Mouse (Mus musculus) cerebellum, adult 8-10 months (tissue): ENCODE results near the gene Tmem37.
A peak's percentile ranks its signal among the peaks of the same experiment; 100 is the strongest.

Source experiments
- DNase-seq: peaks from one replicate; pipeline ENCODE4 v3.0.0; 2022

Gene Tmem37

DNA sequence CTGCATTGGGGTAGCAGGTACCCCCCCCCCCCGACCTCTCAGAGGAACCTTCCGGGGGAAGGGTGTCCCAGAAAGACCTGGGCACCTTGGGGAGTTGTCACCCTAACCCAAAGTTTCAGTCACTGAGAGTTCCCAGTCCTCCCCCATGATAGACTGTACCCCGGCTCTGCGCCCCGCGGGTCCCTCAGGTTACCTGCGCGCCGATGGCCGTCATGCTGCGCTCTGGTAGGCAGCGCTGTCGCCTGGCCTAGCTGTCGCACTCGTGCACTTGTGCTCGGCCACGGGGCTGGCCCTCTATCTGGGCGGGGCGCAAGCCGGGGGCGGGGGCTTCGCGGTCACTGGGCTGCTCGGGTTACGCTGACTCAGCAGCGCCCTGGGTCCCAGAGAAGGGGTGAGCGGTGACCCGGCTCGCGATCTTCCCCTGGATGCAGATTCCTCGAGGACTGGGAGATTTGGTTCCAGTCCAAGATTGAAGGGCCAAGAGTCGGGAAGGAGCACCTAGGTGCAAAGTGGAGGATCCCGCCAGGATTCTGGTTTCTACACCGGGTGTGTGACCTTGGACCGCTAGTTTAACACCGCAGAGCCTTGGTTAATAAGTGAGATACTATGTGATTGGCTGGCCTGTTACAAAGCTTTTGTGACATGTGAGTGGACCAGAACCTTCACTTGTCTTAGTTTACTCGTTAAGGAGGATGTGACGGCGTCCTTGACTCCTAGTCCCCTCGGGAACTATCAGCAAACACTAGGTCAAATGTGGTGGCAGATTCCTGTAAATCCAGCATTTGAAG, at the start of gene Tmem37:
TSS of gene Tmem37 (minus strand) at position 556 of the 788 bp plus-strand sequence.
- DNase-seq = peak; percentile 22

DNA sequence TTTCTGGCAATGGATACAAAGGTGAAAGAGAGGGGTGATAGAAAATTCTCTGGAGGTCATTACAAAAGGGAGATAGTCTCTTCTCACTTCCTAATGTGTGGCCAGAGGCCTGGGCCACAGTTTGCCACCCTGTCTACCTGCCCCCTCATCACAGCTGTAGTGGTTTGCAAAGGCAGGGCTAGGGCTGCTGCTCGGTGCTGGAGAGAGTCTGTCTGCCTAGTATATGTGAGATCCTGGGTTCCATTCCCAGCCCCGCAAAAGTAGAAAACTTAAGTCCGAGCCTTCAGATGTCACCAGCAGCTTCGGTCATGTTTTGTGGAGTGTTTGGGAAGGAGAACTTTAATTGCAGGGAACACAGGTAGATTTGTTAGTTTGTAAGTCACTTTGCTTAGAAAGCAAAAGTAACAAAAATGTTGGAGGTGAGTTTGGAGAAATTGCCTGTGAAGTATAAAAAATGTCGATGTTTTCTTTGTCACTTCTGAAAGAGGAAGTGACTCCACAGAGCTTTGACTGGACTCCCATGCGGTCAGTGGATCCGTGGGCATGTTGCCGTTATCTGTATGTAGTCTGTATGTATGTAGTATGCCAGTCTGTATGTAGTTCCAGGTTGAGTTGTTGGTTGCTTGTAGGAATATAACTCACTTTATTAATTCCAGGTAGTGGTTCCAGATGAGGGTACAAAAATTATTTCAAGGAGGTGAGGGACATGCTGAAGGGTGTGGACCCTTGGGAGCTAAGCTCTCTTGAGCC, 48.9 kb upstream of the Tmem37 start:
- DNase-seq = no peak

DNA sequence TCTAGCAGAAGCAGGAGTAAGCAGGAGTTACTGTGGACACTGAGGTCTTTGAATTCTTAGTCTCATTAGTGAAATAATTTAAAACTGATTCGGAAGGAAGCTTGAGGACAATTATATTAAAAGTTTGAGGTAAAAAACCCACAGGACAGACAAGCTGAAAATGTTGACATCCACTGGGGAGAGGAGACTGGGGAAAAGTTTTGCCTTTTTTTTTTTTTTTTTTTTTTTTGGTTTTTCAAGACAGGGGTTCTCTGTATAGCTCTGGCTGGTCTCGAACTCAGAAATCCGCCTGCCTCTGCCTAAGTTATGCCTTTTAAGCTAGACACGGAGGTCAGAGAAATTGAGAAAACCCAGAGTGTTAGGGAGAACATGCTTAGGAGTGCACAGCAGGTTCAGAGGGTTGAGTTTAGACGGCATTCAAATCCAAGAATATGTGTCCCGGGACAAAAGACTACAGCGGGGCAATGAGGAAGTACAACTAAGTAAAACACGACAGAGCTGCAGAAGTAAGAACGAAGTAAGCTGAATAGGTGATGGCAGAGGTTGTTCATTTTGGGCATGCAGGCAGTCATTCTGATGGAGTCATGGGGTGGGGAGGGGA, 48.2 kb upstream of the Tmem37 start:
- DNase-seq = no peak

DNA sequence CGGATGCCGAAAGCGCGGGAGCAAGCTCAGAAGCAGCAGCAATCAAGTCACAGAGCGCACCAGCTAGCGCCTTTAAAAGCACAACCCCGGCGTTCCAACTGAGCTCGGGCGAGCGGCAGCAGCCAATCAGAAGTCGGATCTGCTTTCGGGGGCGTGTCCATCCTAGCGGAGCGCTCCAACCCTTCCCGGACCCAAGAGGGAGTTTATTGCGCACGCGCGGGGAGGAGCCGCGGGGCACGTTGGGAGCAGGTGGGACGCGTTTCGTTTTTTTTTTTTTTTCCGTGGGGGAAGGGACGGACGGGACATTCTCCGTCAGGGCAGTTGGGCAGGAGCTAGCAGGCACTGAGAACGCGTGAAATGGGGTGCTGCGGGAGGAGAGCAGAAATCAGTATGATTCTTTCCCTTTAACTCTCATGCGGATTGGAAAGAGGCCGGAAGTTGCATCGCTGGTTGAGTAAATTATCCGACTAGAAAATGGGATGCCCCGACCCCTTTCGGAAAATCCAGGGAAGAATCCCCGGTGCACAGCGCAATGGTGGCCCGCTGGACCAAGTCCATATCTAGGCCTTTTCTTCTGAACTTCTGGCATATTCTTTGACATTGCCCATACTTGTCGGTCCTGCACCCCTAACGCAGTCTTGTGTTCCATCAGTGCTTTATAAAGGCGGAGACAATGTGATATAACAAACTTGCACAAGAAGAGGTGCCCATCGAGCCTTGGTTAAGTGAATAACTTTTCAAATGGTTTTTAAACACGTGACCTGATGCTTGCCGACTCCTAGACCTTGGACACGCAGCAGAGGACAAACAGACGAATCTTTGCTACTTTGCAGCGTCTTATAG, 47.3 kb upstream of the Tmem37 start, which contains the start of the genes Dbi and 3110009E18Rik:
TSS of gene Dbi (minus strand) at position 110 of the 843 bp plus-strand sequence.
TSS of gene 3110009E18Rik (plus strand) at position 219 of the 843 bp plus-strand sequence.
- peak; percentile 97 for DNase-seq

DNA sequence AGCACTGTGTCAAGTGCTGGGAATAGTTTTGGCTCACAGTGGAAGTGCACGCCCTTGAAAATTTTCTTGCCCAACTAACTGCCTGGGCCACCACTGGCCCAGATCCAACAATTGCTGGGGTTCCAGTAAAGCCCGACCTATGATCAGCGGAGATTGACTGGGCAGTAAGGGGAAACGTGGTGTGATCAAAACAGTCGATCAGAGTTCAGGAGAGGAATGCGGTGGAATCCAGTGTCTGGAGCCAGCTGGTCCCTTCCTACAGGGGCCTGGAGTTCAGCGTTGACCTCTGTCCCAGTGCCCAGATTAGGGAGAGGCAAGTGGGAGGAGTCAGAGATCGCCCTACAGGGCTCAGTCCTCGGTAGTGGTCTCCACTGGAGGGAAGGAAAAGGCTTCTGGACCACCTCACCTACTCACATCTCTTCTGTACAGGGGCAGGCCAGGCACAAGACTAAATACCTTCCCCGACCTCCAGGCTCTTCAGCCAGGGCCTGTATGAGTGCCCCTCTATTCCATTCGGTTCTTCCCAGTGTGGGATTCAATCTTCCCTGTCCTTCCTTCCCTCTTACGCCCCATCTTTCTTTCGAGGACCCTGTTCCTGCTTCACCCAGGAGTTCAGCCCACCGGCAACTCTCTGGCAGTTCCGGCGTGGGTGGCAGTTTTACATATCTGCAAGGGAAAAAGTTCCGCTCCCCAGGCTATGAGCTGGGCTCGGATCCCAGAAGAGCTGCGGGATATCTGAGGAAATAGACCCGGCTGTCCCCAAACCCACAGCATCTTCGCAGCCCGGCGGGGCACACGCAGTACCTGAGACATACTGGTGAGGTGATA, 46.5 kb upstream of the Tmem37 start:
- DNase-seq = peak; percentile 53

DNA sequence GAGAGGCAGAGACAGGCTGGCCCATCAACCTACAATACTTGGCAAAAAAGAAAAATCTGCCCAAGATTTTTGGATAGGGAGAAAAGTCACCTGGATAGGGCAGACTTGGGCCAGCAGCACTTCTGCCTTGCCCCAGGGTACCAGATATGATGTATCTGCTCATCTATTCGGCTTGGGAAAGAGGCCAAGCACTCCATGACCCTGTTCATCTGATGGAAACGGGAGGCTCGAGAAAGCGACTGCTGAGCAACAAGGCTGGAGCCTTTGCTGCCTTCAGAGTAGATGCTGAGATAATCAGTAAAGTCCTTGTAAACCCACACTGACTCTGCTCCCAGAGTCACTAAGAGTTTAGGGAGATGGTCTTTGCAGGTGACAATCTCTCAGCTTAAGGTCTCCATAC, 45.5 kb upstream of the Tmem37 start:
- DNase-seq = peak; percentile 30

DNA sequence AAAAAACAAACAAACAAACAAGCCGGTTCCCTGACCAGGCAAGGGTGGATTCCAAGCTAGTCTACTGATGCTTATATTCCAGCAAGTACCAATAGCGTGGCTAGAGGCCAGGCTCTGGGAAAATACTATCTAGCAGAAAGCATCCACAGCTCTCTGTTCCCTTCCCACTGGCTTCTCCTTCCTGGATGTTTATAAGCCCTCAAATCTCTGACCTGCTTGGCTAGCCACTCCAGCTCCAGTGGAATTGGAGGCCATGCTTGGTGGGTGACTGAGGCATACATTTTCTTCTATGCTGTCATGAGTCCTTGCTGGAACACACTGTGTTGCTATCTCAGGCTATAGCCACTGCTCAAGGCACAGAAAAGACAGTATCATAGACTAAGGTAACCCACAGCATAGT, 45.0 kb upstream of the Tmem37 start:
- DNase-seq = no peak

DNA sequence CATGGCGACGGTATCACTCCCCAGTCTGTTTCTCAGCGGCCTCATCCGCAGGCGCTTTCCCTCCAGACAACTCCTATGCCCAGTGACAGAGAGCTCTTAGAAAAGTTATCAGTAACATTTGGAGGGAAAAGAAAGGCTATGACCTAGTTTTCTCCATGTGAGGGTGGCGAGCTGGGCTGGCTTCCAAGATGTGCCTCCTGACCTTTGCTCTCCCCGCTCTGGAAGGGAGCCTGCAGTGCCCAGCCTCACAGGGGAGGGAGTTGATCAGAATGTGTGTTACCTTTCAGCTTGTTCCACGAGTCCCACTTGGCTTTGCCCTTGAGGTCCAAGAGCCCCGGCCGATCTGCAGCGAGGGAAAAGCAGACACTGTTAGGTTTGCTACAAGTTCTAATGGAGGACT, 42.2 kb upstream of the Tmem37 start:
- no peak for DNase-seq

DNA sequence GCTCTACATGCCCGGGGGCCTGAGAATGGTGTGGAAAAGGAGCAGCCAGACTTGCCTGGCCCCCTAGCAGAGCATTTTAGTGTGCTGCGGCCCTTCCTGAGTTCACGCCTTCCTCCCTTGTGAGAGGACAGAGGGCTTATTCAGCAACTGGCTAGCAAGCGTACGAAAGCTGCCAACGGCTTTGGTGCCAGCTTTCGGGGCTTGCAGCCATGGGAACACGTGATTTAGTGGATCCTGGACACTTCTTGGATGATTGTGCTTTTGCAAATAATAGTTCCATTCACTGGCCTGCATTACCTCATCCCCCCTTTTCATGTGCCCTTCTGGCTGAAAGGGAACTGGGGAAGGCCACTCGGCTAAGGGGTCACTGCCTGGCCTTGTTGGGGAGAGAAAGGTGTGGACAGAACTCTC, 41.8 kb upstream of the Tmem37 start:
- peak; percentile 77 for DNase-seq

DNA sequence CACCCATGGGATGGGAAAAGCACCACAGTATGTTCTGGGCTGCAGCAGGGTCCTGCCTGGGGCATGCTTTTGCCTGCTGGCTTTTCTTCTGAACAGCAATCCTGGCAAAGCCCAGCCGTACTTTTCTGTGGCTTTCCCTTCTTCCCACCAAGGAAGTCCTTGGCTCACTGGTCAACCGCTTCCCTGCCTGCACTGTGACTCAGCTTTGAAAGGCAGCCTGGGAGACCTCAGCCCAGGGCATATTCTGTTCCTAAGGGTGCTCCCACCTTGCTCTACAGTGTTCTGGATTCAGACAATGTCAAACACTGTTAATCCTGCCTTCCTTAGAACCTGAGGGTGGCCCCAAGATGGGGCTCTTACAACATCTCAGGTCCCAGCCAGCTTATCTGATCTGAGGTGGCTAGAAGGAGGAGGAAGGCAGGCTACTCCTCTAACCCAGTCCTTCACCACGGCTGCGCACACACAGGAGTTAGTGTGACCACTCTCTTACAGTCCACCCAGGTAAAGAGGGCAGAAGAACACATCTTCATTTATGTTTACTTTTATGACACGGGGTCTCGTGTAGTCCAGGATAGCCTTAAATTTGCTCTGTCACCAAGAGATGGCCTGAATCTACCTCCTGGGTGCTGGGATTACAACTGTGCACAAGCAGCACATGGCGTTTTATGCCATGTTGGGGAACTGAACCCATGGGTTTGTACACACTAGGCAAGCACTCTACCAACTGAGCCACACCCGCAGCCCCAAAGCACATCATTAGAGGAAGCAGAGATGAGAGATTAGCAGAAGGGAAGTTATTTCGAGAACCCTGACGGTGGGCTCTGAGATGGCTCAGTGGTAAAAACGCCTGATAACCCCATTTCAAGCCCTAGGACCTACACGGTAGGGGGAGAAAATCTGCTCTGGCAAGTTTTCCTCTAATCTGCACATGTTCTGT, 38.6 kb upstream of the Tmem37 start:
- no peak for DNase-seq

DNA sequence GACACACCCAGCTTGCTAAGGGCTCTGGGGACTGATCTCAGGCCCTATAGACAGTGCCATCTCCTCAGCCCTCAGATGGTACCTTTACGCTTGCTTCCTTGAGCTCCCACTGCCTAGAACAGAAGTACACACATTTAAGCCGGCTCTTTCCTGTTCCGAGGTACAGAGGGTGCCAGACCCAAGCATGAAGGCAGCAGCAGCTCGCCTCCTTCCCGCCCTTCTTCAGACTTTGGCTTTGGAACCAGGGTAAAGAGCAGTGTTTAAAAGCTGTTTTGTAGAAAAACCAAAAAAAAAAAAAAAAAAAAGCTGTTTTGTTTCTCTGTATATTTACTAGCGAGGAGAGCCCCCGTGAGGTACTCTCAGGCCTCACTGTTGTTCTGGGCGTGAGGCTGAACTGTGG, 37.9 kb upstream of the Tmem37 start:
- DNase-seq = no peak

DNA sequence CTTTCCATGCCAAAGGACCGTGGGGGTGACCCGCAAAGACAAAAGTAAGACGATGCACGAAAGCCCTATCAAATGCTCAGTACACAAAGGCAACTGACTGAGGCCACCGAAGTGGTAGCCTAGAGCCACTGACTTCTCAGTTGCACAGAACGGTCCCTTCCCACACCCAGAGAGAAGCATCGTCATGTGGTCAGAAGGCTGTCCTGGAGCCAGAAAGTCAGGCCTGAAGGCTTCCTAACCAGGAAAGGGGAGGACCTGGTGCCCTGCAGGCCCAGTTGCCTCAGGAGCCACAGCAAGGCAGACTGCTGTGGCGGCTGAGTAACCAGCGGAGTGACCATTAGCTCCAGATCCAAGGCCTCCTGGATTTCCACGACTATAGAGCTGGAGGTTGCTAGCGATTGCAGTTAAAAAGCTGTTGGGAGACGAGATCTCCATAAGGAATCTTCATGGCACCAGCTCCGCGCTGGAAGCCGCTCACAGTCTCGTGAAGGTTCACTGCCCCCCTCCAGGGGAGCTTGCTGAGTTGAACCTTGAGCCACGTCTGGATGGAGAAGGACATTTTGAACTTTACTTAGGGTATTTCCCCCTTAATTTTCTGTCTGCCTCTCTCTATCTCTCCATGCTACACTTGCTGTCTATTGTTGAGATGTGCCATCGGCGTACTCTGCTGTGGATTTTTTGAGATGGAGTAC, 36.0 kb upstream of the Tmem37 start:
- no peak for DNase-seq

DNA sequence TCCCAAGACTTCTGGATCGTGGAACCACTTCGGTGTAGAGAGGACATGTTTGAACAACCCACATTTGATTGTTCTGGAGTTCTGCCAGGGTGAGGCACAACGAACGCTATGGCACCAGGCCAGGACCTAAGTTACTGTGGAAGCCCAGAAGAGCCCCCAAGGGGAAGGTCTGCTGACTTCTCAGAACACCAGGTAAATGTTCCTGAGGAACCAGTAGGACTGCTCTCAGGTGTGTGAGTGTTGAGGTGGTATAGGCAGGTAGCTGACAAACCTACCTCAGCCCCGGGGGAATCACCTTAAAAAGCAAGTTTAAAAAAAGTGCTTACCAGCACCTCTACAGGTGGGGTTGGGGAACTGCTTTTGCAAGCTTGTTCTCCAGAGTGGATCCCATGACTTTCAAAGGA, 31.7 kb upstream of the Tmem37 start:
- no peak for DNase-seq

DNA sequence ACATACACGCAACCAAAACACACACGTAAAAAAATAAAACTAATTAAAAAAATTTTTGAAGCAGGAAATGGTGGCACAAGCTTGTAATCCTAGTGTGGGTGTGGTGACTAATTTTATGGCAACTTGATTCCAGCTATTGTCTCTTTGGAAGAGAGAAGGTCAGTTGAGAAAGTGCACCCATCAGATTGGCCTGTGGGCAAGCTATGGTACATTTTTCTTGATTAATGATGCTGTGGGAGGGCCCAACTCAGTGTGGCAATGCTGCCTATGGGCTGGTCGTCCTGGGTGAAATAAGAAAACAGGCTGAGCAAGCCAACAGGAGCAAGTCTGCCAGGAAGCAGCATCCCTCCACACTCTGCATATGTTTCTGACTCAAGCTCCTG, 27.3 kb upstream of the Tmem37 start:
- DNase-seq = no peak

DNA sequence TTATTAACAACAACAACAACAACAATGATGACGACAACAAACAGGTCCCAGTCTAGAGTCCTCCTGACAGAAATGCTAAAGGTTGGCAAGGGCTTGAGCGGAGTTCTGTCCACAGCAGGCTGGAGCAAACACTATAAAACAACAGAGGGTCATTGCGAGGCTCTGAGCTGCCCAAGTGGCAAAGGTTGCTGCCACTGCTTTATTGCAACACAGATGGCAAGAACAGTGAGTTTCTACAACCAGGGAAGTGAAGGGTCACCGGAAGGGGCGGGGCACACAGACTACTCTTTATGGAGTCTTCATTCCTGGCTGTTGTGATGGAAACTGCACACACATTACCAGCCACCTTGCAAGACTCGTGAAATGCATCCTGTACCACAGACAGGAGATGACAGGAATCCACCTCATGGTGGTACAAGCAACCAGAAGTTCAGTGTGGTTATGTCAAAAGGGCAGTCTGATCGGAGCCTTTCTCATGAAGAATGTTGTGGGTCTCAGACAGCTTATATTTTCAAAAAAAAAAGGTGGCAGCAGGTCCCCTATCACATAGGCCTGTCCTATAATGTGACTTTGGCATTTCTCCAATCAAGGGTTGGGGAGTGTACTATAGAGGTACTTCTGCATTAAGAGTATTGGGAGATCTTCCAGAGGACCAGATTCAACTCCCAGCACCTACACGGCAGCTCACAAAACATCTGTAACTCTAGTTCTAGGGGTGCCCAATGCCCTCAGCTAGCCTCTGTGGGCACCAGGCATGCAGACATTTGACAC, 26.8 kb upstream of the Tmem37 start:
- no peak for DNase-seq

DNA sequence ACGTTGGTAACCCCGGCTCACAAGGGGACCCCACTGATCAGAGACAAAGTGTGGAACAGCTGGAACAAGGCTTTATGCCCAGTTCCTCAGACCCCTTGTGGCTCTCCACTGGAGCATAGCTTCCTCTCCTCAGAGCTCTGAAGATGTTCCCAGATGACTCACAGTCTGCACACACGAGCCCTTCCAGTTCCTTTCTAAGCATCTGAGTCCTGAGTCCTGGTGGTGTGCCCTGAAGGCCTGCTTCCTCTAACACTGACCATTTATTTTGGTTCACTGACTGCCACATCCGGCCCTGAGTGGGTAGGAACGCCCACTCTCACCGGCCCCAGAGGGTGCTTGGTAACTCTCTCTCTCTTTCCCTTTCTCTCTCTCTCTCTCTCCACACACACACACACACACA, 25.6 kb upstream of the Tmem37 start:
- no peak for DNase-seq

DNA sequence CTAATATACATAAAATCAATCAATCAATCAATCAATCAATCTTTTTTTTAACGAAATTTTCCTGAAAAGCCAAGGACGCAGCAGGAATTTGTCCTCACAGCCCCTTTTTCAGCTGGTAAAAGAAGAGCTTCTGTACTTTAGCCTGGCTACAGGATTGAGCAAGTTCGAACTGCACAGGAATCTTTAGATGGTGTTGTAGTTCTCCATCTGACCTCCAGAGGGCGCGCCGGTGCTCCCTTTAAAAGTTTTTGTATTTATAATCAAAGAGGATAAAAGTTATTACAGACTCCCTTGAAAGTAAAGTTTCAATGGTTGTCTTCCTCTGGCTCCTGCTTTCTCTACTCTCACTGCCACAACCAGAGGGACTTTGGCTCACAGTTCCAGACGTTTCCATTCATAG, 24.5 kb upstream of the Tmem37 start:
- peak; percentile 61 for DNase-seq

DNA sequence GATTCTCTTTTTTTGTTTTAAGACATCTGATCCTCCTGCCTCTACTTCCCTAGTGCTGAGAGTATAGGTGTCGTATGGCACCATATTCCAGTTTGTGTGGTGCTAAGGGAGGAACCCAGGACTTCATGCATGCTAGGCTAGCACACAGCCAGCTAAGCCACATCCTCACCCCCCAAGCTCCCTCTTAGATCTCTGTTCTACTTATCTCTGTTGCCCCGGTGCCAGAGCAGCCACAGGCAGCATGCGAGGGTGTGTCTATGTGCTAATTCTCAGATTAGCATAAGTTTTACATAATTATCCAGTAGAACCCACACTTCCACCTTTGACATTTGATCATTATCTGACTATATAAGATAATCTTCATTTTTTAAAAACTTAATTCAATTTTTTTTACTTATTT, 21.0 kb upstream of the Tmem37 start:
- no peak for DNase-seq

DNA sequence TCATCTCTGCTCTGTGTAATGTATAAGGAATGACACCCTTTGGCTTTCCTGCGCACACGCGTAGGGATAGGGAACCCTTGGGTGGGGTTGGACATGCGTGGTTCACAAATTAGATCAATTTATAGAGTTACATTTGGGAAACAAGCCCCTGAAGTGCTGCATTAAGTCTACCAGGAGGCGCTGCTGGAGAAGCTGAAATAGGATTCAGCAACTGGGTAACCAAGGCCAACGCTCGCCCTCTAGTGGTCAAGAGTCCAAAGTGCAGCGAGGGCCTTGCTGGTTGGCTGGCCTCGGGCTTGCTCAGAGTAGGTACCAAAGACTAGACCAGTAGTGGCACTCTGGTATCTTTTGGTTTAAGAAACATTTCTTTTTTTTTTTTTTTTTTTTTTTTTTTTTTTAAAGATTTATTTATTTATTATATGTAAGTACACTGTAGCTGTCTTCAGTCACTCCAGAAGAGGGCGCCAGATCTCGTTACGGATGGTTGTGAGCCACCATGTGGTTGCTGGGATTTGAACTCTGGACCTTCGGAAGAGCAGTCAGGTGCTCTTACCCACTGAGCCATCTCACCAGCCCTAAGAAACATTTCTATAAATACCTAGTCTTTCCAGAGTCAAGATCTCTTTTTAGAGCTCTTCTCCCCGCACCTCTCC, 19.7 kb upstream of the Tmem37 start:
- DNase-seq = peak; percentile 81
